Mouse (Mus musculus) forebrain, embryonic 12.5 days (tissue): ENCODE data around the gene Acox3. TPM values are rescaled to one million over a fixed set of nuclear protein-coding genes. Genes with fewer than 3 reads are reported as not detected.

Experiments used
- ATAC-seq: fragments of 200-750 bp; cut with Nextera tagmentation; 2 replicates; pipeline ENCODE4 v1.8.0; 2017; ENCODE audit warnings: moderate TSS enrichment; ENCODE audit not compliant: low FRiP score
- H3K27ac ChIP-seq: fragments of 300-500 bp; sonication (generic); 2 replicates; pipeline ENCODE4 v1.5.1; 2016; ENCODE audit warnings: mild to moderate bottlenecking
- H3K27me3 ChIP-seq: fragments of 300-500 bp; sonication (generic); 2 replicates; pipeline ENCODE4 v1.6.1; 2016; ENCODE audit warnings: mild to moderate bottlenecking
- H3K36me3 ChIP-seq: fragments of 300-500 bp; sonication (generic); replicated peaks from 2 replicates; pipeline ENCODE4 v1.6.1; 2016; ENCODE audit warnings: mild to moderate bottlenecking
- H3K4me1 ChIP-seq: fragments of 300-500 bp; sonication (generic); 2 replicates; pipeline ENCODE4 v1.6.1; 2016
- H3K4me2 ChIP-seq: fragments of 300-500 bp; sonication (generic); 2 replicates; pipeline ENCODE4 v1.6.1; 2016; ENCODE audit warnings: mild to moderate bottlenecking, moderate library complexity
- H3K4me3 ChIP-seq: fragments of 300-500 bp; sonication (generic); replicated peaks from 2 replicates; pipeline ENCODE4 v1.5.1; 2016; ENCODE audit warnings: mild to moderate bottlenecking
- H3K9ac ChIP-seq: fragments of 300-500 bp; sonication (generic); 2 replicates; pipeline ENCODE4 v1.6.1; 2016; ENCODE audit warnings: mild to moderate bottlenecking
- H3K9me3 ChIP-seq: fragments of 300-500 bp; sonication (generic); 2 replicates; pipeline ENCODE4 v1.6.1; 2016
- WGBS: fragments of 180-500 bp; shearing (Covaris S2); methylation state at CpG from one replicate; pipeline ENCODE4 v1.1.7; 2016; 5-methylcytosine and 5-hydroxymethylcytosine counted together
- polyA plus RNA-seq: library from polyadenylated mRNA; unstranded; fragments of >200 nt; fragmentation: Nextera tagmentation; extraction: Ambion mirVana; gene quantifications from 2 replicates; pipeline ENCODE4 v1.2.1, GENCODE M21; 2016

Acox3 gene
- 15.6 and 17.6 TPM in 2 replicates for polyA plus RNA-seq

DNA sequence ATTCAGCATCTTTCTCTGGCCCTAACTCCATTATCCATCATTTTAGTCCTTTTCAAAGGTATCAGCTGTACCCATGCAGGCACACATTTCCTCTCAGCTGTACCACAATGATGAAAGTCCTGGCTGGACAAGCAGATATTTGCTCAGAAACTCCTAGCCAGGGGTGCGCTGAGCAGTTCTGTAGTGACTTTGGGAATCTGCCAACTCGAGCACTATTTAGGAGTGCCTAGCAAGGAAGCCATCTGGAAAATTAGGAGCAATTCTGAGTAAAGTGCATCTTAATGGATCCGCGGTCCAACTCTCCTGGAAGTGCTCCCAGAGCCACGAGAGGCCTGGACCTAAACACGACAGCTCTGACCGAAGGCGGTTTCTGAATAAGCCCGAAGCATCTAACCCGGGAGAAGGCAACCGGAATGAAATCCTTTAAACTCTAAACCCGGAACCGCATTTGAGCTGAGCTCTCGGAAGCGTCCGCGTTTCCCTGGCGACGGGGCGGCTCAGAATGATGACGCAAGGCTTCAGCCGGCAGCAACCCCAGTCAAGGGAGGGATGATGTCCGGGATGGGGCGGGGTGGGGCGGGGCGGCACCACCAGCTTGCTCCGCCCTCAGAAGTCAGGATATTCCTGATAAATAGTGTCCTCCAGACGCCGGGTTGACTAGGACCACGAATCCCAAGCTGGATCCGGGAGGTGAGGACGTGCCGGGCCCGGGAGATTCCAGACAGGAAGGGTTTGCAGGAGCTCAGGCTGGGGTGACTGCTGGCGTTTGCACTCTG lies at the start of gene Acox3:
Acox3 (plus strand) TSS at position 596 of the 776 bp plus-strand sequence.
- ATAC-seq, result peak; percentile 94
- peaks cover 30% of the 10 kb centered on the region for H3K27me3 ChIP-seq
- H3K9ac ChIP-seq, result peak within 1 kb of the TSS; percentile 61
- no peaks in the 10 kb centered on the region for H3K36me3 ChIP-seq
- H3K4me3 ChIP-seq, result peak within 1 kb of the TSS; percentile 61
- peaks cover 15% of the 10 kb centered on the region for H3K4me1 ChIP-seq
- no peaks in the 10 kb centered on the region for H3K9me3 ChIP-seq
- peak within 1 kb of the TSS; percentile 78 for H3K4me2 ChIP-seq
- 1% methylated on average over 35 of the region's 35 CpGs for WGBS
- H3K27ac ChIP-seq, result 0 out of 2 replicates have a peak within 1 kb of the TSS, but pooled peaks have one; percentile 6

DNA sequence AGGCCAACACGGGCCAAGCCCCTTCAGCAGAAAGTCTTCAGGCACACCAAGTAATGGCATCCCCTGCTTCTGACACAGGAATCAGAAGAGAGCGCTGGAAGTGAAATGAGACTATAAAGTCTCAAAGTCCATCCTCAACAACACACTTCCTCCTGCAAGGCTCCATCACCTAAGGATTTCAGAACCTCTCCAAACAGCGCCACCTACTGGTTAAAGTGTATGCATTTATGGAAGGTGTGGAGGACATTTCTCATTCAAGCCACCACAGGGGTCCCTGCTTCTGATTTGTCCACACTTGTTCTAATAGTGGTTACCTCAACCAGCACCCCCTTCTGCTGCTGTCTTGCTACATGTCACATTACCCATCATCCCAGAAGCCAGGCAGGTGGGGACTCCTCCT lies 46.6 kb upstream of the Acox3 start:
- Histone ChIP-seq H3K27ac (no peak overlapping the region), H3K9me3 (no peaks in the 10 kb centered on the region), H3K4me3 (no peak overlapping the region), H3K9ac (no peak overlapping the region), H3K27me3 (peaks cover 14% of the 10 kb centered on the region), H3K4me1 (0 out of 2 replicates have a peak, but pooled peaks cover 3% of the 10 kb centered on the region), H3K36me3 (no peaks in the 10 kb centered on the region), H3K4me2 (no peak overlapping the region)
- no peak for ATAC-seq
- WGBS, result 64% methylated on average over 3 of the region's 3 CpGs

DNA sequence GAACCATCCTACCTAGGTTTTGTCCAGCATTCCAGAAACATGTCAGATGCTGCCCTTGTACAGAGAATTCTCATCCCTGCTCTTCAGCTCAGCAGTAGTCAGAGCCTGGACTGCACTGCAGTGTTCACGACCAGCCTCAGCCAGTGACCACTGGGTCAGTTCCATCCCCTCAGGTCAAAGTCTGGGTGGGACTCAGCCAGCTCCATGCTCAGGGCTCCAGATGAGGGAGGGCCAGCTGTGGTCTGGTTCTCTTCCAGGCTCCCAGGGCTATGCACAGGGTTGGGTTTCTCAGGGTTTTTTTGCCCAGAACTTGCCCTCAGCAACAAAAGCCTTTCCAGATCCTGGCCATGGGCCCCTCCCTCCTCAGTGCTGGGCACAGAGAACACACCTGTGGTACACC lies 45.4 kb upstream of the Acox3 start:
- Histone ChIP-seq H3K4me2 (no peak overlapping the region), H3K9me3 (no peaks in the 10 kb centered on the region), H3K9ac (no peak overlapping the region), H3K27ac (no peak overlapping the region), H3K36me3 (no peaks in the 10 kb centered on the region), H3K4me1 (0 out of 2 replicates have a peak, but pooled peaks cover 3% of the 10 kb centered on the region), H3K4me3 (no peak overlapping the region), H3K27me3 (0 out of 2 replicates have a peak, but pooled peaks cover 3% of the 10 kb centered on the region)
- ATAC-seq, result no peak
- WGBS, result 58% methylated on average over 1 of the region's 1 CpGs

DNA sequence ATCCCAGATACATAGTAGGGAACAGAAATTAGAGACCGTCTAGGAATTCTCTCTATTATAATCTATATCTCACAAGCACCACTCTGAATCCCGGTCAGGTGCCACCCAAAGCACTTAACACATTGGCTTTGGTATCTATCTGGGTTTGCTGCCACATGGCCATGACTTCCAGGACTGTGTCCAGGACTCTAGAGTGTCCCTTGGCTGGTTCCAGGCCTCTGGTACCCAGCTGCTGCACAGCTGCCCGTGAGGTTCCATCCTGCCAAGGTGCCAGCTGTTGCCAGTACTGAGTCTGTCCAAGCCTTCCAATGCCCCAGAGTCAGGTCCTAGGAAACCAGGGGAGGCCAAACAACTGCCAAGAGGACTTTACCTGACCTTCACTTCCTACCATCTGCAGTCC lies 44.8 kb upstream of the Acox3 start:
- H3K27me3 ChIP-seq, result peaks cover 3% of the 10 kb centered on the region; the same call in 1 of the 2 replicates
- no peak overlapping the region for H3K4me2 ChIP-seq
- no peak for ATAC-seq
- 0 out of 2 replicates have a peak, but pooled peaks cover 3% of the 10 kb centered on the region for H3K4me1 ChIP-seq
- H3K9ac ChIP-seq, result no peak overlapping the region
- H3K4me3 ChIP-seq, result no peak overlapping the region
- WGBS, result 84% methylated on average over 3 of the region's 3 CpGs
- no peaks in the 10 kb centered on the region for H3K9me3 ChIP-seq
- no peak overlapping the region for H3K27ac ChIP-seq
- H3K36me3 ChIP-seq, result no peaks in the 10 kb centered on the region

DNA sequence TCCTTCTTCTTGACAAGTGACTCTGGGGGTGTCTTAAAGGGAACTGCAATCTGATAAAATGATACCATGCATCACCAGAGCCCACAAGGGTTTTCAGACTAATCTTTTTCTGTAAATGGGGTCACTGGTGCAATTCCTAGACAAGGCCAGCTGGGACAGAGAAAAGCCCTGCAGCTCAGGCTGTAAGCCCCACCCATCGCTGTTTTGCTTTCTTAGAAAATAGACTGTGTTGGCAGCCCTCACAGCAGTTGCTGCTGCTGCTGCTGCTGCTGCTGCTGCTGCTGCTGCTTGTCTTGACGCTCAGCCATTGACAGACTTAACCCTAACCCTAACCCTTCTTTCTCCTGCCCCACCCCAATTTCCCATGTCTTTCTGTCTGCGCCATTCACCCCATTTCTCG lies 43.3 kb upstream of the Acox3 start:
- Histone ChIP-seq H3K9ac (no peak overlapping the region), H3K9me3 (no peaks in the 10 kb centered on the region), H3K4me1 (0 out of 2 replicates have a peak, but pooled peaks cover 3% of the 10 kb centered on the region), H3K36me3 (no peaks in the 10 kb centered on the region), H3K4me3 (no peak overlapping the region), H3K4me2 (no peak overlapping the region), H3K27ac (no peak overlapping the region), H3K27me3 (peaks cover 3% of the 10 kb centered on the region; the same call in 1 of the 2 replicates)
- no peak for ATAC-seq
- WGBS, result 57% methylated on average over 4 of the region's 4 CpGs

DNA sequence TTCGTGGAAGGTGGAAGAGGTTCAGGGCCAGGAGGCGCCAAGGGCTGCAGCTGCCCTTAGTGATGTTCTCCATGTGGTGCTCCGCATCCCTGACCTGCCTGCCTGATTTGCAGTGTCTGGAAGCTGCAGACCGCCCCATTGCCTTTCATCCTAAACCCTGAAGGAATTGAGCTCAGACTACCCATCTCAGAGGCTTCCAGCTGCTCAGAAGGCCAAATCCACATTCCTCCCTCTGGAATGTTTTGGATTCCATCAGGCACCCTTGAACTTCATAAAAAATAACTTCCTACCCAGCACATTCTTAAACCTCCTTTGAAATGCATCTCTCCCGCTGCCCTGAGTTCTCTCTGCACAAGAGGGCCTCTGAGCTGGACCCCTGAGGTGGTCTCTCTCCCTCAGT lies 42.3 kb upstream of the Acox3 start:
- ATAC-seq, result no peak
- H3K27me3 ChIP-seq, result peaks cover 3% of the 10 kb centered on the region; the same call in 1 of the 2 replicates
- WGBS, result 66% methylated on average over 5 of the region's 5 CpGs
- no peak overlapping the region for H3K4me2 ChIP-seq
- no peaks in the 10 kb centered on the region for H3K9me3 ChIP-seq
- no peak overlapping the region for H3K4me3 ChIP-seq
- no peak overlapping the region for H3K27ac ChIP-seq
- 0 out of 2 replicates have a peak, but pooled peaks cover 3% of the 10 kb centered on the region for H3K4me1 ChIP-seq
- H3K36me3 ChIP-seq, result no peaks in the 10 kb centered on the region
- H3K9ac ChIP-seq, result no peak overlapping the region

DNA sequence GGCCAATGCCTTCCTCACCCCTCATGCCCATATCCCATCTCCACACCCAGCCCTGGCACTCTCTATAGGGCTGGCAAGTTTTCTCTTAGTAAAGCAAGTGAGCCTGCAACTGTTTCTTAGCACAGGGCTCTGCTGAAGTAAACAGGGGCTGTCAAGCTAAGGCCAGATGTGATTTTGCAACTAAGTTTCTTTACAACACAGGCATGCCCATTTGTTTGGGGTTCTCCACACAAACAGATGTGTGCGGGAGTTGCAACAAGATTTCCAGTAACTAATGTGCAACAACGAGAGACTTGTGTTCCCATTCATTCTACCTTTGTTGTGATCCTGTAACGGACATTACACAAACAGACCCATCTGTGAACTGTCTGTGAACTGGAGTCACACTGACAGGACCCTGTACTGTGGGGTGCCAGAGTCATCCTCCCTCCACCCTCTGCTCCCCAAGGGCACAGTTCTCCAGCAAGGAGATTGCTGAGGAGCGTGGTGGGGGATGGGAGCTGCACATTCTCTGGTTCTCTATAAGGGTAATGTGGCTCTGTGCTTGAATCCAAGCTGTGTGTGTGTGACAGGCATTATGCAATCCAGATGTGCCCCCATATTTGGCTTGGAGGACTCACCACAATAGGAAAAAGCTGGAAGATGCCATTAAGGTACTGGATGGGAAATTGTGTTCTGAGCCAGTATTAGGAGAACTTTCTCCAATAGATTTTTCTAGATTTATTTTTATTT lies 41.6 kb upstream of the Acox3 start:
- Histone ChIP-seq H3K9me3 (no peaks in the 10 kb centered on the region), H3K4me2 (no peak overlapping the region), H3K9ac (no peak overlapping the region), H3K36me3 (no peaks in the 10 kb centered on the region), H3K4me3 (no peak overlapping the region), H3K27ac (no peak overlapping the region), H3K27me3 (peaks cover 3% of the 10 kb centered on the region; the same call in 1 of the 2 replicates), H3K4me1 (0 out of 2 replicates have a peak, but pooled peaks cover 3% of the 10 kb centered on the region)
- ATAC-seq, result no peak
- 76% methylated on average over 4 of the region's 4 CpGs for WGBS

DNA sequence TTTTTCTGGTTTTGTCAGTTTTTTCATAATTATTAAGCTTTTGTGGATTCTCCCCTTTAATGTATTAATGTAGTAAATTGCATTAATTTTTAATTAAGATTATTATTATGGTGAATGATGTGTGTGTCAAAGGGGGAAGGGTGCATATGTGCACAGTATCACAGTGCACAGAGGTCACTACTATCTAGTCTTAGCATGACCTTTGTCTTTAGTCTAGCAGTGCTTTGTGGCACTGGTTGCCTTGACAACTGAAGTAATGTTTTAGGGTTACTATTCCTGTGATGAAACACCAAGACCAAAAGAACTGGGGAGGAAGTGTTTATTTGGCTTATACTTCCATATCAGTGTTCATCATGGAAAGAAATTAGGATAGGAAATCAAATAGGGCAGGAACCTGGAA lies 36.7 kb upstream of the Acox3 start:
- no peaks in the 10 kb centered on the region for H3K36me3 ChIP-seq
- peaks cover 3% of the 10 kb centered on the region; the same call in 1 of the 2 replicates for H3K27me3 ChIP-seq
- H3K4me1 ChIP-seq, result no peaks in the 10 kb centered on the region
- ATAC-seq, result no peak
- H3K27ac ChIP-seq, result no peak overlapping the region
- no peak overlapping the region for H3K4me3 ChIP-seq
- H3K9ac ChIP-seq, result no peak overlapping the region
- H3K9me3 ChIP-seq, result no peaks in the 10 kb centered on the region
- H3K4me2 ChIP-seq, result no peak overlapping the region

DNA sequence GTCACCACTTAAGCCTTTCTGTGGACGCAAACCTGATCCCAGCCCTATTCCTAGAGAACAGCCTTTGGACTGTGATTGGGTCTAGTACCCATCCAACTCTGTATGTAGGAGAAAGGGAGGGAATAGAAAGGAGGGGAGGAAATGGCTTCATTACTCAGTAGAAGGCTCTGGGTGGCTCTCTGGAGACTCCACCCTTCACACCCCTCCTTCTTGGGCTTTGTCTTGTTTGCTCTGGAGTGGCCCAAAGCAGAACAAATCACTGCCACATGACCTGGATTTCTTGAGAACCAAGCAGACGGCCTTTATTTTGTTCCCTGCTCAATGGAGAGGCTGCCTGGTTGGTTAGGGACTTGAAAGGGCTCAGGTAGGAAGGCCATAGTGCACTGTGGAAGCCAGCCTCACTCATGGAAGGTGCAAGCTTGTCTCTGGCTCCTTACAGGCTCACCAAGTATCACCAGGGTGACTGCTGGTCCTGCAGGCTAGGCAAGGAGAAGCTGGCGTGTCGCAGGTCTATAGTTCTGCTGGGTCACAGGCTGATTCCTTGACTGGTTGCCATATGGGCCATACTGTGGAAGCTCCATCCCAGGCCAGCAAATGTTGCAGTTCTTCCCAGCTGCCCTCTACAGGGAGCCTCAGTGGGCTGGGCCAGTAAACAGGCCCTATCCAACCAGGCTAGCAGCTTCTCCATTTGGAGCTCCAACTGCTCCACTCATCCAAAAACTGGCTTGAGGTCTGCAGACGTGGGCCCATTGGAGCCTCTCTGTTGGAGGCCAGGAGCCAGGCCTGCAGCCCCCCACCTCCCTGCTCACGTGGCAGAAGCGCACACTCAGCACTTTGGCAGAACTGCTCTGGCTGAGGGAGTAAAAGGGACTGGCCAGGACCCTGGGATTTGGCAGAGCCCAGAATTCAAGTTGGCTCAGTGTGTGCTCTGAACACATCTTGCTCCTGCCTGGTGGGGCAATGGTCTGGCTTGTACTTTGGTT lies 30.7 kb upstream of the Acox3 start:
- Histone ChIP-seq H3K9ac (no peak overlapping the region), H3K4me1 (0 out of 2 replicates have a peak, but pooled peaks cover 7% of the 10 kb centered on the region), H3K4me2 (no peak overlapping the region), H3K27me3 (no peaks in the 10 kb centered on the region), H3K27ac (no peak overlapping the region), H3K9me3 (no peaks in the 10 kb centered on the region), H3K4me3 (no peak overlapping the region), H3K36me3 (peaks cover 19% of the 10 kb centered on the region)
- no peak for ATAC-seq
- 50% methylated on average over 7 of the region's 7 CpGs for WGBS

DNA sequence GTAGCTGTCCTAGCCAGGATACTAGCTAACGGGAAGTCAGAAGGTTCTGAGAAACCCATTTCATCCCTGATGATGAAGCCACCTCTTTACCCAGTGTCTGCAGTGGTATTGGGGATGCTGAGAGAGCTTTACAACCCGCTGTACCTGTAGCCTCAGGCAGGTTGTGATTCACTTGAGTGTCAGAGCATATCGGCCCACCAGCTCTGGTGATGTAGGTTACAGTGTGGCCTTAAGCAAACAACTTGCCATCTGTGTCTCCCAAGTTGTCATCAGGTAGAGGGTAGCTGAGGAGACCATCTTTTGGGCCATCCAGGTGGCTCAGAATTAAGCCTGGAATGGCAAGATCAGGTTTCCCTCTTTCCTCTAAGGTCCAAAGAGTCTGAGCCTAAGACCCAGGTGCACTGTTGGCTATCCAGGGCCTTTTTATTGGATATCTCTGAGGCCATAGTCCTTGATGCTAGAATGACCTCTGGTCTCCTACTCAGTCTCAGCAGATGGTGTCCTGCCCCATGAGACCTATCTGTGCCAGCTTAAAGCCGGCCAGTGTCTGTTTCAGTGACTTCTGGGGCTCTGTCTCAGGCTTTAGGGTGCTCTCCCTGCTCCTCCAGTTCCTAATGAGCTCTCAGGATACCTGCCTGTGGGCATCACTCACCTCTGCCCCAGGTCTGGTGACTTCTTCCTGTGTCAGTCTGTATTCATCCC lies 29.9 kb upstream of the Acox3 start:
- no peak for ATAC-seq
- WGBS, result 88% methylated on average over 4 of the region's 4 CpGs
- H3K27ac ChIP-seq, result no peak overlapping the region

DNA sequence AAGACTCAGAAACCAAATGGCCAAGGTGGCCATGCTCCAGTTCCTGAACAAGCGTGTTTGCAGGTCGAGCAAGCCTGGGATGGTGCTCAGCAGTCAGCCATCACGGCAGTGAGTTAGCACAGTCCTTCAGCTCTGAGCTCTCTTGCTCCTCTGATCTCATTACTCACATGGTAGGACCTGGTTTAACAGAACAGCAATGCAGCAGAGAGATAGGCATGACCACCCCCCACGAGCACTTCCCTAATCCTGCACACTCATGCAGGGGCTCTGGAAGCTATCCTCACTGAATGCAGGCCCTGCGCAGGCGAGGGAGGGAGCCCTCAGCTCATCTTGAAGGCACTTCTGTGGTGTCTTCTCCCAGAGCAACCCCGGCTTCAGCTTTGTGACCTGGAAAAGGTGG lies 26.4 kb upstream of the Acox3 start:
- Histone ChIP-seq H3K27me3 (no peaks in the 10 kb centered on the region), H3K9ac (no peak overlapping the region), H3K36me3 (peaks cover 51% of the 10 kb centered on the region), H3K4me2 (no peak overlapping the region), H3K9me3 (no peaks in the 10 kb centered on the region), H3K4me3 (no peak overlapping the region), H3K27ac (no peak overlapping the region), H3K4me1 (0 out of 2 replicates have a peak, but pooled peaks cover 7% of the 10 kb centered on the region)
- 86% methylated on average over 7 of the region's 7 CpGs for WGBS
- ATAC-seq, result no peak

More for the DNA sequence above, 29.9 kb upstream of the Acox3 start:
- H3K4me1 ChIP-seq, result 0 out of 2 replicates have a peak, but pooled peaks cover 7% of the 10 kb centered on the region
- H3K4me2 ChIP-seq, result no peak overlapping the region
- H3K27me3 ChIP-seq, result no peaks in the 10 kb centered on the region
- H3K36me3 ChIP-seq, result peaks cover 28% of the 10 kb centered on the region
- H3K4me3 ChIP-seq, result no peak overlapping the region
- H3K9ac ChIP-seq, result no peak overlapping the region
- H3K9me3 ChIP-seq, result no peaks in the 10 kb centered on the region
